Mouse (Mus musculus) stomach, embryonic 16.5 days (tissue): ENCODE measurements around the gene Tctex1d4. TPM values are rescaled to one million over a fixed set of nuclear protein-coding genes. Genes with fewer than 3 reads are reported as not detected.
A peak's percentile ranks its signal among the peaks of the same experiment; 100 is the strongest.

Experiments used
- ATAC-seq: fragments of 200-750 bp; cut with Nextera tagmentation; 2 replicates; pipeline ENCODE4 v1.8.0; 2017; ENCODE audit warnings: moderate number of reproducible peaks, moderate TSS enrichment; ENCODE audit not compliant: insufficient read depth, low FRiP score
- H3K27ac ChIP-seq: fragments of 300-500 bp; sonication (generic); 2 replicates; pipeline ENCODE4 v1.5.1; 2014; ENCODE audit warnings: low read length
- H3K27me3 ChIP-seq: fragments of 300-500 bp; sonication (generic); 2 replicates; pipeline ENCODE4 v1.6.1; 2014; ENCODE audit warnings: low read length, control low read depth, mixed read lengths; ENCODE audit not compliant: control insufficient read depth, insufficient read depth
- H3K36me3 ChIP-seq: fragments of 300-500 bp; sonication (generic); 2 replicates; pipeline ENCODE4 v1.6.1; 2014; ENCODE audit warnings: low read length; ENCODE audit not compliant: control insufficient read depth, insufficient read depth
- H3K4me1 ChIP-seq: fragments of 300-500 bp; sonication (generic); 2 replicates; pipeline ENCODE4 v1.6.1; 2014; ENCODE audit warnings: low read length, control low read depth, mixed read lengths; ENCODE audit not compliant: control insufficient read depth, insufficient read depth
- H3K4me2 ChIP-seq: fragments of 300-500 bp; sonication (generic); 2 replicates; pipeline ENCODE4 v1.6.1; 2014; ENCODE audit warnings: low read depth, low read length, mixed read lengths
- H3K4me3 ChIP-seq: fragments of 300-500 bp; sonication (generic); replicated peaks from 2 replicates; pipeline ENCODE4 v1.5.1; 2014; ENCODE audit warnings: mild to moderate bottlenecking, low read length
- H3K9ac ChIP-seq: fragments of 300-500 bp; sonication (generic); 2 replicates; pipeline ENCODE4 v1.6.1; 2014; ENCODE audit warnings: low read length
- H3K9me3 ChIP-seq: fragments of 300-500 bp; sonication (generic); replicated peaks from 2 replicates; pipeline ENCODE4 v1.6.1; 2016; ENCODE audit warnings: low read length, control low read depth; ENCODE audit not compliant: control insufficient read depth
- WGBS: fragments of 180-500 bp; shearing (Covaris S2); extraction: QIAGEN DNeasy Blood & Tissue Kit; methylation state at CpG from one replicate; pipeline ENCODE4 v1.1.7; 2014; 5-methylcytosine and 5-hydroxymethylcytosine counted together
- polyA plus RNA-seq: library from polyadenylated mRNA; unstranded; fragments of >200 nt; fragmentation: Nextera tagmentation; extraction: Ambion mirVana; gene quantifications from 2 replicates; pipeline ENCODE4 v1.2.1, GENCODE M21; 2015

Tctex1d4 gene
- polyA plus RNA-seq, result 0.22 TPM in 1 of 2 replicates, not detected in the other

DNA sequence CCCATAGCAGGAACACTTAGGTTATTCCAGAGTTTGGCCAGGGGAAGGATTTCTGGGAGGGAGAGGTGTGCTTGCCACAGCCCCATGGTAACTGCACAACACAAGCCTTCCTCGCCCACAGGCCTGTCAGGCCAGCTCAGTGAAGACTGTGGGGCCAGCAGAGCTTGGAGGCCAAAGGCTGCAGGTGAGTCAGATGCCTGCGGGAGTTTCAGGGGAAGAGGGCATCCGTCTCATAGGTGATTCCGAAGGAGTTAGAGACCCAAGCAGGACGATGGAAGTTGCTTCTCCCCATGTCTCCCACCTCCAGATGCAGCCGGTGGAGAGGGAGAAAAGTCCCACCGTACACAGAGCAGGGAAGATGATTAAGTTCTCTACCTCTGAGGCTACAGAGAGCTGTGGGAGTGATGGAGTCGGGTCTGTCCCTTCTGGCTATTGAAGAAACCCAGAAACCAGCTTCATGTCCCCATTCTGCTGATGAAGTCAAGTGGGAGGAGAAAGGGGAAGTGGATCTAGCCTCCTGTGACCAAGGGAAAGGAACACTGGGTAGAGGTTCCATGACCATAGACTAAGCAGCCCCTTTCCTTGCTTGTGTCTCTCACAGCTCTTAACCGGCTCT lies at the start of gene Tctex1d4:
TSS of gene Tctex1d4 (plus strand) at position 120 of the 616 bp plus-strand sequence.
- H3K4me2 ChIP-seq, result peak within 1 kb of the TSS; percentile 39; the same call in 1 of the 2 replicates
- no peak for ATAC-seq
- H3K27ac ChIP-seq, result peak within 1 kb of the TSS; percentile 94
- H3K36me3 ChIP-seq, result peaks cover 7% of the 10 kb centered on the region; the same call in 1 of the 2 replicates
- H3K4me1 ChIP-seq, result peaks cover 25% of the 10 kb centered on the region
- 0 out of 2 replicates have a peak, but pooled peaks cover under 1% of the 10 kb centered on the region for H3K27me3 ChIP-seq
- H3K9me3 ChIP-seq, result no peaks in the 10 kb centered on the region
- no peak within 1 kb of the TSS for H3K4me3 ChIP-seq
- 75% methylated on average over 9 of the region's 9 CpGs for WGBS
- H3K9ac ChIP-seq, result peak within 1 kb of the TSS; percentile 72

GRCm38 (mm10) chr4:117087948-117088640 lies 38.5 kb upstream of the Tctex1d4 start:
- H3K27me3 ChIP-seq, result no peaks in the 10 kb centered on the region
- H3K4me1 ChIP-seq, result 0 out of 2 replicates have a peak, but pooled peaks cover 5% of the 10 kb centered on the region
- no peak overlapping the region for H3K4me3 ChIP-seq
- H3K9me3 ChIP-seq, result no peaks in the 10 kb centered on the region
- no peaks in the 10 kb centered on the region for H3K36me3 ChIP-seq
- 76% methylated on average over 7 of the region's 7 CpGs for WGBS
- no peak for ATAC-seq
- no peak overlapping the region for H3K27ac ChIP-seq
- no peak overlapping the region for H3K9ac ChIP-seq
- no peak overlapping the region for H3K4me2 ChIP-seq

DNA sequence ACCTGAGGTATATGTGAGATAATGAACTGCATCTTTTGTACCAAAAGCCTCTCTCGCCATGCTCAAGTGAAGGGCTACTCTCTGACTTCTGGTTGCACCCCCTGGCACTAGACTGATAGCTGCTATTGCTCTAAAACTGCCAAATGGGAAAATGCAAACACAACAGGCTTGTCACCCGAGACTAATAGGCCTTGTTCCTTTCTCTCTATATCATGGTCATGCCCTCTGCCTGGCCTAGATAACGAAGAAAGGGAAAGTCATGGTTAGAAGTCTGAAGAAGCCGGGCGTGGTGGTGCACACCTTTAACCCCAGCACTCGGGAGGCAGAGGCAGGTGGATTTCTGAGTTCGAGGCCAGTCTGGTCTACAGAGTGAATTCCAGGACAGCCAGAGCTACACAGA lies 36.0 kb upstream of the Tctex1d4 start:
- Histone ChIP-seq H3K27ac (no peak overlapping the region), H3K9ac (peak overlapping the region; percentile 17; the same call in 1 of the 2 replicates), H3K4me3 (no peak overlapping the region), H3K9me3 (no peaks in the 10 kb centered on the region), H3K4me1 (0 out of 2 replicates have a peak, but pooled peaks cover 10% of the 10 kb centered on the region), H3K36me3 (no peaks in the 10 kb centered on the region), H3K4me2 (no peak overlapping the region), H3K27me3 (no peaks in the 10 kb centered on the region)
- 64% methylated on average over 7 of the region's 7 CpGs for WGBS
- no peak for ATAC-seq

- ATAC-seq, result no peak
- Histone ChIP-seq H3K27me3 (no peaks in the 10 kb centered on the region), H3K4me2 (no peak overlapping the region), H3K27ac (peak overlapping the region; percentile 80), H3K4me3 (no peak overlapping the region), H3K36me3 (no peaks in the 10 kb centered on the region), H3K4me1 (peaks cover 14% of the 10 kb centered on the region; the same call in 1 of the 2 replicates), H3K9ac (no peak overlapping the region), H3K9me3 (no peaks in the 10 kb centered on the region)
- 64% methylated on average over 3 of the region's 3 CpGs for whole genome bisulfite sequencing
Observed at GRCm38 (mm10) chr4:117094626-117095361, 31.8 kb upstream of the Tctex1d4 start.

- Histone ChIP-seq H3K9ac (peak within 1 kb of the TSS; percentile 74), H3K36me3 (no peaks in the 10 kb centered on the region), H3K27me3 (no peaks in the 10 kb centered on the region), H3K4me3 (peak within 1 kb of the TSS; percentile 61), H3K4me2 (peak within 1 kb of the TSS; percentile 67), H3K9me3 (no peaks in the 10 kb centered on the region), H3K27ac (peak within 1 kb of the TSS; percentile 80), H3K4me1 (peaks cover 12% of the 10 kb centered on the region; the same call in 1 of the 2 replicates)
- peak; percentile 85 for ATAC-seq
- under 1% methylated on average over 46 of the region's 50 CpGs for WGBS
Observed at GRCm38 (mm10) chr4:117095551-117096452, 30.8 kb upstream of the Tctex1d4 start, which contains the start of gene Ptch2. Gene Ptch2, plus strand, starts transcription at chr4:117096075.

DNA sequence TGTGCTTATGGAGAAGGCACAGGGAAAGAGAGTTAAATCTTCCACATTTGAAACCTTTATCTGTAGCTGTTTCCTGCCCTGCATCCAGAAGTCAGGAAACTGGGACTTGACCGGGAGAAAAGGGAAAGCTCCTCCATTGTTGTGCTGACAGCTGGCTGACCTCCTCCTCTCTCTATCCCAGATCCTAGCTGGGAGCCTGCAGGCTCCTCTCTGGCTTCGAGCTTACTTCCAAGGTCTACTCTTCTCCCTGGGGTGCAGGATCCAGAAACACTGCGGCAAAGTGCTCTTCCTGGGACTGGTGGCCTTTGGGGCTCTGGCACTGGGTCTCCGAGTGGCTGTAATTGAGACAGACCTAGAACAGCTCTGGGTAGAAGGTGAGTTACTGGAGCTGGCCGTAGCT lies 29.9 kb upstream of the Tctex1d4 start:
- peak overlapping the region; percentile 80; the same call in 1 of the 2 replicates for H3K27ac ChIP-seq
- H3K4me3 ChIP-seq, result peak overlapping the region; percentile 61
- H3K4me1 ChIP-seq, result peaks cover 12% of the 10 kb centered on the region; the same call in 1 of the 2 replicates
- WGBS, result 11% methylated on average over 5 of the region's 5 CpGs
- H3K9me3 ChIP-seq, result no peaks in the 10 kb centered on the region
- no peaks in the 10 kb centered on the region for H3K36me3 ChIP-seq
- H3K9ac ChIP-seq, result peak overlapping the region; percentile 74
- ATAC-seq, result no peak
- no peaks in the 10 kb centered on the region for H3K27me3 ChIP-seq
- H3K4me2 ChIP-seq, result peak overlapping the region; percentile 67

GRCm38 (mm10) chr4:117097969-117098763 lies 28.4 kb upstream of the Tctex1d4 start:
- Histone ChIP-seq H3K4me1 (peaks cover 12% of the 10 kb centered on the region; the same call in 1 of the 2 replicates), H3K4me3 (peak overlapping the region; percentile 61; the same call in 1 of the 2 replicates), H3K9ac (no peak overlapping the region), H3K36me3 (no peaks in the 10 kb centered on the region), H3K4me2 (peak overlapping the region; percentile 67), H3K27me3 (no peaks in the 10 kb centered on the region), H3K9me3 (no peaks in the 10 kb centered on the region), H3K27ac (peak overlapping the region; percentile 67)
- peak; percentile 55; the same call in 1 of the 2 replicates for ATAC-seq
- WGBS, result 45% methylated on average over 8 of the region's 8 CpGs

DNA sequence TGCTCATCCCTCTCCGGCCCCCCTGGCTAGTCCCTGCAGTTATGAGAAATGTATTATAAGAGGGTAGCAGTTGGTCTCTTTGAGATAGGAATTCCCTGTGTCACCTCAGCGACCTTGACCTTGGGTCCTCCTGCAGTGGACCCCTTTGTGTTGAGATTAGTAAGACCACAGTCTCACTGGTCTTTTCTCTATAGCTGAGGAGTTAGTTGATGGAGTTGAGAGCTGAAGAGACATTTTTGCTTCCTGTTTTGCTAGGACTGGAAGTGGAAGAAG lies 27.9 kb upstream of the Tctex1d4 start:
- peak overlapping the region; percentile 67 for H3K27ac ChIP-seq
- H3K4me2 ChIP-seq, result peak overlapping the region; percentile 67; the same call in 1 of the 2 replicates
- peaks cover 12% of the 10 kb centered on the region; the same call in 1 of the 2 replicates for H3K4me1 ChIP-seq
- H3K36me3 ChIP-seq, result no peaks in the 10 kb centered on the region
- no peak for ATAC-seq
- no peaks in the 10 kb centered on the region for H3K27me3 ChIP-seq
- H3K9me3 ChIP-seq, result no peaks in the 10 kb centered on the region
- H3K4me3 ChIP-seq, result no peak overlapping the region
- 48% methylated on average over 2 of the region's 2 CpGs for whole genome bisulfite sequencing
- no peak overlapping the region for H3K9ac ChIP-seq
